Mouse (Mus musculus): Measurements from ENCODE around the gene Hba-a2.
"Not testable (repeated sequence)": the region's sequence is repeated elsewhere in the genome, so short reads cannot be mapped to it uniquely, and the experiment has no call there.

Gene Hba-a2

GRCm38 (mm10) chr11:32296203-32296602 is at the start of gene Hba-a2:
TSS of gene Hba-a2 (plus strand) at chr11:32296489.
- not testable (repeated sequence) for DNase-seq (ENCODE audit: low spot score in 2 of 2)

DNA sequence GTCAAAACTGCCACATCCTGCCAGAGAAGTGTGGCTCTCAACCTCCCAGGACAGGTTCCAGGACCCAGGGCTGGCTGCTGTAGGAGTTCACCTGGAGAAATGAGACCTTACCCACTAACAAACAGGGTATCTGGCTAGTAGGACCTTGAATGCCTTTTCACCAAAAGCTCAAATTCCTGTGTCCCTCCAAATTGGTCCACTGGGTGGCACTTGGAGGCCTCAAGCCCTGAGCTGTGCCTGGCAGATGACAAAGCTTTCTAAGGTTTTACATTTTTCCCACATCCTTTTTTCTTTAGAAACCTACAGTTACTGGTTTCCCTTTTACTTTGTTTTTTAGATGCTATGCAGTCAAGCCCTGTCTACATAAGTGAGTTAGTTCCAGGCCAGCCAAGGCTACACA is 49.2 kb upstream of the Hba-a2 start:
- DNase-seq (ENCODE audit: low spot score in 2 of 2): no peak

- DNase-seq (ENCODE audit: low spot score in 2 of 2): no peak
These were observed 47.9 kb upstream of the Hba-a2 start for GRCm38 (mm10) chr11:32248350-32248749.

GRCm38 (mm10) chr11:32250880-32251763 is 45.2 kb upstream of the Hba-a2 start:
- DNase-seq (ENCODE audit: low spot score in 2 of 2): no peak

- no peak for DNase-seq (ENCODE audit: low spot score in 2 of 2)
These were observed 43.2 kb upstream of the Hba-a2 start for GRCm38 (mm10) chr11:32253121-32253520.

GRCm38 (mm10) chr11:32256146-32256545 is 40.1 kb upstream of the Hba-a2 start:
- no peak for DNase-seq (ENCODE audit: low spot score in 2 of 2)

GRCm38 (mm10) chr11:32256566-32256965 is 39.7 kb upstream of the Hba-a2 start:
- DNase-seq (ENCODE audit: low spot score in 2 of 2): no peak

- no peak for DNase-seq (ENCODE audit: low spot score in 2 of 2)
These were observed 33.4 kb upstream of the Hba-a2 start for GRCm38 (mm10) chr11:32262674-32263415.

DNA sequence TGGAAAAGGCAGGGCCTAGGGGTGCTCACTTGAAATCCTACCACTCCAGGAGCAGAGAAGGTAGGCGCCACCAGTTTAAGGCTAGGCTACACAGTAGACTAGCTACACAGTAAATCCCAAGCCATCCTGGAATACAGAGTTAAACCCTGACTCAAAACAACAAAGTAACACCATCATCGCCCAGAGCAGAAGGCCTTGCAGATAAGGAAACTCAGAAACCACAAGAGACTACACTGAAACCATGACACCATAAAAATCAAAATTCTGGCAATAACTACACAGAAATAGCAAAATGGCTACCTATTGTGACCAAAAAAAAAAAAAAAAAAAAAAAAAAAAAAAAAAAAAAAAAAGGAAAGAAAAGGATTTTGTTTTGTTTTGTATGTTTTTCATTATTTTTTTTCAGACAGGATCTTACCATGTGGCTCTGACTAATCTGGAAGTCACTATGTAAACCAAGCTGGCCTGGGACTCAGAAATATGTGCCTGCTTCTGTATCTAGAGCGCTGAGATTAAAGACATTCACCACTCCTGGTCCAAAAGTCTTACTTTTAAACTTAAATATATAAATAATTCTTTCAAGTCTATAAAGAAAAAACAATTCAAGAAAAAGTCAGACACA is 31.1 kb upstream of the Hba-a2 start:
- DNase-seq (ENCODE audit: low spot score in 2 of 2): no peak

DNA sequence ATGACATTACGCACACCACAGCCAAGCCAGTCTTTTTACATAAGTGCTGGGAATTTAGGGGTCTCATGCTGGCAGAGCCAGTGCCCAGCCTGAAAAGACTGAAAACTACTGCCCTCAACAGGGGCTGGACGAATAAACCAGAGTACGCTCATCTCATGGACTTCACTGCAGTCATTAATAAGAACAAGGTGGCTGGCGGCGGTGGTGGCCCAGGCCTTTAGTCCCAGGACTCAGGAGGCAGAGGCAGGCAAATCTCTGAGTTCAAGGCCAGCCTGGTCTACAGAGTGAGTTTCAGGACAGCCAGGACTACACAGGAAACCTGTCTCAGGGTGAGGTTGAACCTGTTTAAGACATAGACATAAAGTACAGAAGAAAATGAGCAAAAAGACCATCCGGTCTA is 30.1 kb upstream of the Hba-a2 start:
- DNase-seq (ENCODE audit: low spot score in 2 of 2): no peak

- DNase-seq (ENCODE audit: low spot score in 2 of 2): no peak
These were observed 29.5 kb upstream of the Hba-a2 start for GRCm38 (mm10) chr11:32266776-32267175.

DNA sequence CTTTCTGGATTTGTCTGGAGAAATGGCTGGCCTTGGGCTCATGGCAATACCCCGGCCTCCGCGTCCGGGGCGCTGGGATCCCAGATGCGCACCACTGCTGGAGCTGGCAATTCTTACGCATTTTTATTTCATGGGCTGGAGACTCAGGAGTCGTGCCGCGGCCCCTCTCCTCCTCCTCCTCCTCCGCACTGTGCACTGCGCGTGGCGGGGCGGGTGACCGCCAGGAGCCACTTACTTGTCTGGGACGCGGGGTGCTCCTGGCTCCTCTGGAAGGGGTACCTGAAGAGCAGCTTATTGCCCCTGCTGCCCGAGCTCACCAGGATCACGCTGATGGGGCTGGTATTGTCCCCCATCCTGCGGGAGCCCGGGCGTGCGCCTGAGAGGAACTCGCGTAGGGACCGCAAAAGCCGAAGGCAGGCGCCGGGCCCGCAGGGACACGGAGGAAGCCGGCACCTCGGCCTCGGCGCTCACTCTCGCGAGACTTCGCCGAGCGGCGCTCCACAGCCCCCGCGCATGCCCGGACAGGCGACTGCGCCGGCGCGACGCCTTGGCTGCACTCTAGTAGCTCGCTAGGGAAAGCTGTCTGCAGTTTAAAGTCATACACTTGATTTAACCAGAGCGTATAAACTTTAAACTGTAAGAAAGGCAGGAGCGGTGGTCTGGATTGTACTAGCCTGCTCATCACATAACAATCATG is 29.0 kb upstream of the Hba-a2 start, which contains the start of gene Nprl3:
Nprl3 (minus strand) TSS at position 520 of the 697 bp plus-strand sequence.
- peak; percentile 93 for DNase-seq (ENCODE audit: low spot score in 2 of 2)

DNA sequence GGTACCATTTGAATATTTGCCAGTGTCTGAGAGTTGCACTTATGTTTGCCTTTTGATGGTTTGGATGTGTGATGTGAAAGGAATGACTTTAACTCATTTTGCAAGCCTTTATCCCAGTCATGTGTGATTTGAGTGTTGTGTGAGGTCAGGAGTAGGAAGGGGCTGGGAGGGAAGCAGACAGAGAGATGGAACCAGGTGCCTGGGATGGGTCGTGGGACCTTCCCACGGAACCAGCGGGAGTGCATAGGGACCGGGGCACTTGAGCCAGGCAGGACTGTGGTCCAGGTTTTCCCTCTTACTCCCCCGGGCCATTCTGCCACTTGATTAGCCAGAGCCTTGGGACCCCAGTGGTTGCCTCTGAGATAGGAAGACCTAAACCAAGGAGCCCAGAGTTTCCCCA is 28.3 kb upstream of the Hba-a2 start:
- no peak for DNase-seq (ENCODE audit: low spot score in 2 of 2)

DNA sequence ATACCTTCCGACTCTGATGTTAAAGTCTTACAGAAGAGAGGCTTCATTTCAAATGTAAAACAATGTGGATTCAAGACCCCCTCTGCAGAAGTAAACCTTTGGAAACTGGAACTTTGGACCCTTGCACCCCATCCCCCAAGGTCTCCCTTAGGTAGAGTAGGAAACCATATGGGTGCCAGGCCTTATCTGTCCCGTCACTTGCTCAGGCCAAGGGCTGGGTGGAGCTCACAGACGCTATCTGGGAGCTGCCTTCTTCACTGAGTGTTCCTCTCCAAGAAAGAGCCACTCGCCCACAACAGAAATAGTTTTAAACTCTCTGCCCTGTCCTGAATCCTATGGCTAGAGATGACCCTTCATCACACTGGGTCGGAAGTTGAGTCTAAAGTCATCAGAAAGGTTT is 27.3 kb upstream of the Hba-a2 start:
- no peak for DNase-seq (ENCODE audit: low spot score in 2 of 2)

DNA sequence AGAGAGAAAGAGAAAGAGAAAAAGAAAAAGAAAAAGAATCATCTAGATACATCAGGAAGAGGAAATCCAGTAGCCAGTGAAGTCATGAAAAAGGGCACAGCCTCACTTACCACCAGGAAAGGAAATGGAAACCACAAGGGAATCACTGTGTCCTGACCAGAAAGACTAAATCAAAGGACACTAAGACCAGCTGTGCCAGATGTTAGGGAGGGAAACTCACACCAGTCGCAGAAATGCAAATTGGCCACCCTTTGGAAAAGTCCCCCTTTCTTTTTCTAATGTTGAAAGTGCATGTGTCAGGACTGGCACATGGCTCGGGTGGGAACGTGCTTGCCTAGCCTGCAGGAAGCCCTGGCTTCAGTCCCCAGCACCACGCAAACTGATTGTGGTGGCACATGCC is 25.1 kb upstream of the Hba-a2 start:
- no peak for DNase-seq (ENCODE audit: low spot score in 2 of 2)

DNA sequence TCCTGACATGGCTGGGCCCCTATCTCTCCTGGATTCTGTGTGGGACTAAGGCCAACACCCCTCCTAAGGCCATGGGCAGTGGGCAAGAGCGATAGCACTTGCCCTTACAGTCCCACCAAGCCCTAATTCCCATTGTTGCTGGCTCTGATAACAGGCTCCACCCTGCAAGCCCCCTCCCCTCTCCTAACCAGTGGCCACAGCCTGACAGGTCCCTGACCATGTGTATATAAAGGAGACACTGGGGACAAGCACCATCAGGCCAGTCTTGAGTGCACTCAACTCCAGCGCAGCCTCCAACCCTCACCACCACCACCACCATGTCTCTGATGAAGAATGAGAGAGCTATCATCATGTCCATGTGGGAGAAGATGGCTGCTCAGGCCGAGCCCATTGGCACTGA is 19.9 kb upstream of the Hba-a2 start, which contains the start of gene Hba-x:
Hba-x (plus strand) TSS at position 54 of the 400 bp plus-strand sequence.
- no peak for DNase-seq (ENCODE audit: low spot score in 2 of 2)

GRCm38 (mm10) chr11:32277736-32278457 is 18.4 kb upstream of the Hba-a2 start:
- no peak for DNase-seq (ENCODE audit: low spot score in 2 of 2)

DNA sequence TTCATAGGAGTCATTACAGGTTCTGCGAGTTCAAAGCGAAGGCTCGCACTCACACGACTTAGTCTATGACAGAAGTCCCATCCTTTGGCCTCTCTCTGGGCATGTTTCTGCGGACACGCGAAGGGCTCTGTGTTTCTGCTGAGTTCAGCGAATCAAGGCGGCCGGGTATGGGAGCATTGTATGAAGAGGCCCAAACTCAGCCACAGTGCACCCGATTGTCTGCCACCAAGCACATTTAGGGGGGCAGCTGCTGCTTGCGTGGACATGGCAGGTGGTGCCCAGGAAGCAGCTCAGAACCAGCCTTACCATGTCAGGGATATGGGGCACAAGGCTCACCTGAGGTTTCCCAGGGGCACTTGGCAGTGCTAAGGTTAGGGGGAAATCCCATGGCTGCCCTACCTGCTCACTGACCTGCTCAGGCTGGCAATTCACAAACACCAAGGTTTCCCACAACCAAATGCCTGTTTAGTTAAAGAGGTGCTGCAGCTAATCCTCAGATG is 17.8 kb upstream of the Hba-a2 start:
- no peak for DNase-seq (ENCODE audit: low spot score in 2 of 2)

- DNase-seq (ENCODE audit: low spot score in 2 of 2): no peak
These were observed 15.6 kb upstream of the Hba-a2 start for GRCm38 (mm10) chr11:32280646-32281045.

DNA sequence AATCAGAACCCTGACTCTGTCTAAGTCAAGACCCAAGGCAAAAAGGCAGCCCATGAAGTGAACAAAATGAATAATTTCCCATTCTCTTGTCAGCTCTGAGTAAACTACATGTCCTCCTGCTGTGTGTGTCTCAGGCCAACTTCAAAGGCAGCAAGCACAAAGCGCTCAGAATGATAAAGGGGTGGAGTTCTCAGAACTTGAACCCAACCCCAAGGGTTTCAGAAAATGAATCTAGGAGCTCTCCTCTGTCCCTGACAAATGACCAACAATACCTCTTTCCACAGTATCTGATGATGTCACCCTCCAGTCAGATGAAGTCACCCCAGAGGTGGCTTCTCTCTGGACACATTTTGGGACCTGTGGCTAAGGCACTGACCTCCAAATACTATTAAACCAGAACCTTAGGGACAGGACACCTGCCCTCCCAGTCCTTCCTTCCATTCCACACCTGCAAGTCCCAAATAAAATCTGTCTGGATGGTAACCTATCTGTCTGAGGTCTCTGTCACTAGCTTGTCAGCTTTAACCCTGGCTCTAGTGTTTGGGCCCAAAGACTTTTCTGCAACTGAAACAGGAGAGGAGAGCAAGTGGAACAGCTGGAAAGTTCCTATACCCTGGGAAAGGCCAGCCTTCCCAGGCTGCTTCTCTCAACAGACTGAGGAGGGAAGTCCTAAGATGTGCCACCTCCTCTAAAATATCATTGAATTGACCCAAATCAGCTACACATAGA is 14.7 kb upstream of the Hba-a2 start:
- DNase-seq (ENCODE audit: low spot score in 2 of 2): no peak

Data from right cerebral cortex, postnatal 36 days (tissue).